Mouse (Mus musculus): ENCODE results near the gene Defa37. TPM values are rescaled to one million over a fixed set of nuclear protein-coding genes. Genes with fewer than 3 reads are reported as not detected.
"Not testable (repeated sequence)": the region's sequence is repeated elsewhere in the genome, so short reads cannot be mapped to it uniquely, and the experiment has no call there.

The Defa37 gene
- polyA plus RNA-seq (2014; fragmentation: Nextera tagmentation; extraction: Ambion mirVana): not detected in 2 replicates

GRCm38 (mm10) chr8:21565086-21565485 lies at the start of gene Defa37:
Defa37 (plus strand) TSS chr8:21565386.
- not testable (repeated sequence) for H3K4me3 ChIP-seq (ENCODE audit: low read depth, low read length); H3K4me1 ChIP-seq (ENCODE audit: insufficient read depth); H3K27ac ChIP-seq (ENCODE audit: low read depth); H3K36me3 ChIP-seq (ENCODE audit: insufficient read depth); H3K9me3 ChIP-seq (ENCODE audit: low read depth, low read length); H3K4me2 ChIP-seq; DNase-seq; H3K9ac ChIP-seq; H3K27me3 ChIP-seq (ENCODE audit: insufficient read depth, low read length); ATAC-seq (ENCODE audit: insufficient read depth)
- WGBS: no CpG with 5 or more reads among the region's 1 CpGs

GRCm38 (mm10) chr8:21528732-21529131 lies 36.5 kb upstream of the Defa37 start, which contains the start of gene Defa32:
Defa32 (plus strand) TSS chr8:21529032.
- DNase-seq; H3K9ac ChIP-seq; H3K9me3 ChIP-seq (ENCODE audit: low read depth, low read length); H3K36me3 ChIP-seq (ENCODE audit: insufficient read depth); H3K4me3 ChIP-seq (ENCODE audit: low read depth, low read length); H3K27ac ChIP-seq (ENCODE audit: low read depth); H3K27me3 ChIP-seq (ENCODE audit: insufficient read depth, low read length); H3K4me2 ChIP-seq; H3K4me1 ChIP-seq (ENCODE audit: insufficient read depth); ATAC-seq (ENCODE audit: insufficient read depth): not testable (repeated sequence)
- WGBS: no CpG with 5 or more reads among the region's 2 CpGs

- ATAC-seq (ENCODE audit: insufficient read depth); H3K4me3 ChIP-seq (ENCODE audit: low read depth, low read length); H3K9me3 ChIP-seq (ENCODE audit: low read depth, low read length); H3K36me3 ChIP-seq (ENCODE audit: insufficient read depth); DNase-seq; H3K4me1 ChIP-seq (ENCODE audit: insufficient read depth); H3K27me3 ChIP-seq (ENCODE audit: insufficient read depth, low read length); H3K27ac ChIP-seq (ENCODE audit: low read depth); H3K9ac ChIP-seq; H3K4me2 ChIP-seq: not testable (repeated sequence)
- no CpG with 5 or more reads among the region's 1 CpGs for WGBS
These were observed 17.5 kb downstream of the Defa37 start, which contains the start of gene Defa28 for GRCm38 (mm10) chr8:21582706-21583105. Defa28 (plus strand) TSS chr8:21583006.

- not testable (repeated sequence) for H3K4me2 ChIP-seq; H3K36me3 ChIP-seq (ENCODE audit: insufficient read depth); H3K4me3 ChIP-seq (ENCODE audit: low read depth, low read length); H3K4me1 ChIP-seq (ENCODE audit: insufficient read depth); H3K9ac ChIP-seq; ATAC-seq (ENCODE audit: insufficient read depth); H3K27ac ChIP-seq (ENCODE audit: low read depth); DNase-seq; H3K9me3 ChIP-seq (ENCODE audit: low read depth, low read length); H3K27me3 ChIP-seq (ENCODE audit: insufficient read depth, low read length)
- no CpG with 5 or more reads among the region's 1 CpGs for WGBS
These were observed 29.2 kb downstream of the Defa37 start, which contains the start of gene Gm7861 for GRCm38 (mm10) chr8:21594408-21594807. Gm7861 (minus strand) TSS chr8:21594508.

Other genes starting within 250 kb of the Defa37 start
- not detected in 2 replicates for gene Defa27, start 249.8 kb upstream of the Defa37 start, polyA plus RNA-seq (2014; fragmentation: Nextera tagmentation; extraction: Ambion mirVana)
- gene Defa29, start 238.4 kb upstream of the Defa37 start, polyA plus RNA-seq (2014; fragmentation: Nextera tagmentation; extraction: Ambion mirVana): not detected in 2 replicates
- gene Defa2, start 186.9 kb upstream of the Defa37 start, polyA plus RNA-seq (2014; fragmentation: Nextera tagmentation; extraction: Ambion mirVana): not detected in 2 replicates
- not detected in 2 replicates for gene Defa33, start 173.6 kb upstream of the Defa37 start, polyA plus RNA-seq (2014; fragmentation: Nextera tagmentation; extraction: Ambion mirVana)
- gene Defa36, start 138.0 kb upstream of the Defa37 start, polyA plus RNA-seq (2014; fragmentation: Nextera tagmentation; extraction: Ambion mirVana): not detected in 2 replicates
- gene Gm7849, start 108.8 kb upstream of the Defa37 start, polyA plus RNA-seq (2014; fragmentation: Nextera tagmentation; extraction: Ambion mirVana): not detected in 2 replicates
- gene Defa20, start 56.1 kb upstream of the Defa37 start, polyA plus RNA-seq (2014; fragmentation: Nextera tagmentation; extraction: Ambion mirVana): not detected in 2 replicates
- gene Defa32, start 36.4 kb upstream of the Defa37 start, polyA plus RNA-seq (2014; fragmentation: Nextera tagmentation; extraction: Ambion mirVana): not detected in 2 replicates
- not detected in 2 replicates for gene Defa28, start 17.6 kb downstream of the Defa37 start, polyA plus RNA-seq (2014; fragmentation: Nextera tagmentation; extraction: Ambion mirVana)
- gene Gm7861, start 29.1 kb downstream of the Defa37 start, polyA plus RNA-seq (2014; fragmentation: Nextera tagmentation; extraction: Ambion mirVana): not detected in 2 replicates
- gene Defa26, start 52.8 kb downstream of the Defa37 start, polyA plus RNA-seq (2014; fragmentation: Nextera tagmentation; extraction: Ambion mirVana): not detected in 2 replicates
- gene Defa17, start 90.4 kb downstream of the Defa37 start, polyA plus RNA-seq (2014; fragmentation: Nextera tagmentation; extraction: Ambion mirVana): not detected in 2 replicates
- gene Defa34, start 100.4 kb downstream of the Defa37 start, polyA plus RNA-seq (2014; fragmentation: Nextera tagmentation; extraction: Ambion mirVana): not detected in 2 replicates
- gene AY761184, start 138.3 kb downstream of the Defa37 start, polyA plus RNA-seq (2014; fragmentation: Nextera tagmentation; extraction: Ambion mirVana): not detected in 2 replicates
- gene Defa24, start 169.1 kb downstream of the Defa37 start, polyA plus RNA-seq (2014; fragmentation: Nextera tagmentation; extraction: Ambion mirVana): not detected in 2 replicates

Measured in lung, embryonic 14.5 days (tissue).